Mouse (Mus musculus): ENCODE results near the gene Gucd1.
"Not testable (repeated sequence)": the region's sequence is repeated elsewhere in the genome, so short reads cannot be mapped to it uniquely, and the experiment has no call there.

Gucd1 gene

GRCm38 (mm10) chr10:75429004-75429380 lies 88.8 kb downstream of the Gucd1 start:
- DNase-seq, result no peak

- DNase-seq, result no peak
These were observed 89.4 kb downstream of the Gucd1 start for GRCm38 (mm10) chr10:75428049-75429003.

GRCm38 (mm10) chr10:75424498-75424901 lies 93.3 kb downstream of the Gucd1 start:
- DNase-seq, result no peak

GRCm38 (mm10) chr10:75418747-75419146 lies 99.0 kb downstream of the Gucd1 start:
- DNase-seq, result no peak

GRCm38 (mm10) chr10:75417363-75418042 lies 100.3 kb downstream of the Gucd1 start:
- no peak for DNase-seq

GRCm38 (mm10) chr10:75414925-75415324 lies 102.8 kb downstream of the Gucd1 start:
- DNase-seq, result no peak

GRCm38 (mm10) chr10:75412114-75413103 lies 105.4 kb downstream of the Gucd1 start:
- no peak for DNase-seq

- not testable (repeated sequence) for DNase-seq
These were observed 106.2 kb downstream of the Gucd1 start for GRCm38 (mm10) chr10:75411343-75412113.

- no peak for DNase-seq
These were observed 110.0 kb downstream of the Gucd1 start for GRCm38 (mm10) chr10:75407741-75408140.

GRCm38 (mm10) chr10:75406755-75407154 lies 111.0 kb downstream of the Gucd1 start:
- DNase-seq, result no peak

- no peak for DNase-seq
These were observed 111.9 kb downstream of the Gucd1 start for GRCm38 (mm10) chr10:75405916-75406315.

GRCm38 (mm10) chr10:75400958-75401357 lies 116.8 kb downstream of the Gucd1 start, which contains the start of gene Upb1:
Gene Upb1, plus strand, starts transcription at chr10:75401115.
- no peak for DNase-seq

- no peak for DNase-seq
These were observed 120.8 kb downstream of the Gucd1 start for GRCm38 (mm10) chr10:75396966-75397365.

- no peak for DNase-seq
These were observed 123.0 kb downstream of the Gucd1 start for GRCm38 (mm10) chr10:75394796-75395195.

- DNase-seq, result no peak
These were observed 126.9 kb downstream of the Gucd1 start for GRCm38 (mm10) chr10:75390832-75391231.

- no peak for DNase-seq
These were observed 127.6 kb downstream of the Gucd1 start for GRCm38 (mm10) chr10:75390156-75390555.

- DNase-seq, result no peak
These were observed 139.1 kb downstream of the Gucd1 start for GRCm38 (mm10) chr10:75378688-75379087.

GRCm38 (mm10) chr10:75373655-75374351 lies 144.0 kb downstream of the Gucd1 start:
- DNase-seq, result peak; percentile 4

- no peak for DNase-seq
These were observed 152.5 kb downstream of the Gucd1 start for GRCm38 (mm10) chr10:75365231-75365633.

- DNase-seq, result no peak
These were observed 153.0 kb downstream of the Gucd1 start for GRCm38 (mm10) chr10:75364796-75365195.

GRCm38 (mm10) chr10:75364214-75364690 lies 153.5 kb downstream of the Gucd1 start:
- DNase-seq, result not testable (repeated sequence)
